Mouse (Mus musculus) liver, embryonic 14.5 days (tissue): ENCODE data around the gene Prss38.

Experiments used
- CTCF ChIP-seq: IDR thresholded peaks from 2 replicates; pipeline ENCODE4 v1.5.1; 2016; ENCODE audit warnings: antibody characterized with exemption, low read depth, control low read depth
- EP300 ChIP-seq: IDR thresholded peaks from 2 replicates; pipeline ENCODE4 v1.6.1; 2016; ENCODE audit warnings: antibody characterized with exemption, low read depth

GRCm38 (mm10) chr11:59361291-59361690 is 14.2 kb downstream of the Prss38 start:
- TF ChIP-seq EP300 (no peak), CTCF (no peak)
